Mouse (Mus musculus) liver, postnatal 0 days (tissue): ENCODE data around the gene Map4k5. TPM values are rescaled to one million over a fixed set of nuclear protein-coding genes. Genes with fewer than 3 reads are reported as not detected.

ENCODE experiments used
- ATAC-seq: fragments of 200-750 bp; cut with Nextera tagmentation; 2 replicates; pipeline ENCODE4 v1.8.0; 2017; ENCODE audit warnings: mild to moderate bottlenecking, moderate library complexity
- DNase-seq: peaks from one replicate; pipeline ENCODE4 v3.0.0-alpha.2; 2016
- H3K27ac ChIP-seq: fragments of 300-500 bp; sonication (generic); 2 replicates; pipeline ENCODE4 v1.5.1; 2014; ENCODE audit warnings: antibody characterized with exemption, moderate library complexity, mild to moderate bottlenecking, low read depth
- H3K27me3 ChIP-seq: fragments of 300-500 bp; sonication (generic); 2 replicates; pipeline ENCODE4 v1.6.1; 2014; ENCODE audit warnings: low read length, control low read depth, mixed read lengths; ENCODE audit not compliant: insufficient read depth
- H3K36me3 ChIP-seq: fragments of 300-500 bp; sonication (generic); replicated peaks from 2 replicates; pipeline ENCODE4 v1.6.1; 2014; ENCODE audit warnings: mild to moderate bottlenecking, control low read depth, low read length, moderate library complexity, mixed read lengths; ENCODE audit not compliant: insufficient read depth
- H3K4me1 ChIP-seq: fragments of 300-500 bp; sonication (generic); 2 replicates; pipeline ENCODE4 v1.6.1; 2014; ENCODE audit warnings: antibody characterized with exemption, mild to moderate bottlenecking, control low read depth; ENCODE audit not compliant: insufficient read depth
- H3K4me2 ChIP-seq: fragments of 300-500 bp; sonication (generic); 2 replicates; pipeline ENCODE4 v1.6.1; 2014; ENCODE audit warnings: low read depth, mild to moderate bottlenecking, low read length, moderate library complexity, mixed read lengths
- H3K4me3 ChIP-seq: fragments of 300-500 bp; sonication (generic); 2 replicates; pipeline ENCODE4 v1.5.1; 2014; ENCODE audit warnings: low read depth, low read length
- H3K9ac ChIP-seq: fragments of 300-500 bp; sonication (generic); replicated peaks from 2 replicates; pipeline ENCODE4 v1.6.1; 2014; ENCODE audit warnings: mild to moderate bottlenecking, moderate library complexity
- H3K9me3 ChIP-seq: fragments of 300-500 bp; sonication (generic); 2 replicates; pipeline ENCODE4 v1.6.1; 2016; ENCODE audit warnings: mild to moderate bottlenecking, control low read depth, low read length, mixed read lengths
- CTCF ChIP-seq: sonication (generic); IDR thresholded peaks from 2 replicates; pipeline ENCODE4 v1.5.1; 2016; ENCODE audit warnings: antibody characterized with exemption, low read depth
- EP300 ChIP-seq: IDR thresholded peaks from 2 replicates; pipeline ENCODE4 v1.6.1; 2016; ENCODE audit warnings: antibody characterized with exemption, low read depth, mild to moderate bottlenecking
- WGBS: fragments of 180-500 bp; shearing (Covaris S2); extraction: QIAGEN DNeasy Blood & Tissue Kit; methylation state at CpG from one replicate; pipeline ENCODE4 v1.1.7; 2014; ENCODE audit not compliant: insufficient replicate concordance; 5-methylcytosine and 5-hydroxymethylcytosine counted together
- polyA plus RNA-seq: library from polyadenylated mRNA; unstranded; fragments of >200 nt; fragmentation: Nextera tagmentation; extraction: Ambion mirVana; gene quantifications from 2 replicates; pipeline ENCODE4 v1.2.1, GENCODE M21; 2015

Map4k5 gene
- polyA plus RNA-seq, 1 experiment from 2014 or later: 11.8 TPM

GRCm38 (mm10) chr12:69843531-69844445, 49.2 kb downstream of the Map4k5 start:
- H3K36me3 ChIP-seq: peaks cover 53% of the 10 kb centered on the region
- no peak overlapping the region for H3K9ac ChIP-seq
- DNase-seq: no peak
- no peaks in the 10 kb centered on the region for H3K27me3 ChIP-seq
- no peak for TF ChIP-seq CTCF
- no peak for TF ChIP-seq EP300
- 88% methylated on average over 19 of the region's 19 CpGs for WGBS
- H3K4me1 ChIP-seq: no peaks in the 10 kb centered on the region
- H3K4me2 ChIP-seq: no peak overlapping the region
- H3K4me3 ChIP-seq: no peak overlapping the region
- H3K9me3 ChIP-seq: no peaks in the 10 kb centered on the region
- ATAC-seq: no peak
- no peak overlapping the region for H3K27ac ChIP-seq

GRCm38 (mm10) chr12:69838376-69838775, 54.6 kb downstream of the Map4k5 start:
- 55% methylated on average over 11 of the region's 11 CpGs for WGBS
- H3K9me3 ChIP-seq: no peaks in the 10 kb centered on the region
- H3K4me1 ChIP-seq: 0 out of 2 replicates have a peak, but pooled peaks cover 2% of the 10 kb centered on the region
- H3K4me3 ChIP-seq: no peak overlapping the region
- TF ChIP-seq CTCF (no peak), EP300 (no peak)
- no peak overlapping the region for H3K4me2 ChIP-seq
- H3K27me3 ChIP-seq: no peaks in the 10 kb centered on the region
- no peak overlapping the region for H3K9ac ChIP-seq
- no peak overlapping the region for H3K27ac ChIP-seq
- ATAC-seq: no peak
- DNase-seq: no peak
- peaks cover 40% of the 10 kb centered on the region for H3K36me3 ChIP-seq

- Histone ChIP-seq H3K4me2 (no peak overlapping the region), H3K36me3 (peaks cover 42% of the 10 kb centered on the region), H3K4me1 (0 out of 2 replicates have a peak, but pooled peaks cover 2% of the 10 kb centered on the region), H3K27me3 (no peaks in the 10 kb centered on the region), H3K4me3 (no peak overlapping the region), H3K9ac (no peak overlapping the region), H3K9me3 (no peaks in the 10 kb centered on the region), H3K27ac (no peak overlapping the region)
- no peak for ATAC-seq
- 89% methylated on average over 12 of the region's 12 CpGs for WGBS
- DNase-seq: no peak
- TF ChIP-seq CTCF (no peak), EP300 (no peak)
Measured at GRCm38 (mm10) chr12:69833982-69834604, 58.9 kb downstream of the Map4k5 start.

- TF ChIP-seq CTCF: no peak
- TF ChIP-seq EP300: no peak
- ATAC-seq: no peak
- Histone ChIP-seq H3K4me2 (no peak overlapping the region), H3K9me3 (no peaks in the 10 kb centered on the region), H3K27ac (no peak overlapping the region), H3K4me1 (no peaks in the 10 kb centered on the region), H3K36me3 (peaks cover 53% of the 10 kb centered on the region), H3K4me3 (no peak overlapping the region), H3K9ac (no peak overlapping the region), H3K27me3 (no peaks in the 10 kb centered on the region)
- DNase-seq: no peak
- 93% methylated on average over 9 of the region's 9 CpGs for WGBS
Measured at GRCm38 (mm10) chr12:69831239-69831910, 61.6 kb downstream of the Map4k5 start.

GRCm38 (mm10) chr12:69828214-69828613, 64.8 kb downstream of the Map4k5 start:
- H3K27ac ChIP-seq: no peak overlapping the region
- no peak overlapping the region for H3K4me2 ChIP-seq
- ATAC-seq (no peak), DNase-seq (no peak)
- H3K4me1 ChIP-seq: no peaks in the 10 kb centered on the region
- H3K36me3 ChIP-seq: peaks cover 61% of the 10 kb centered on the region
- H3K9me3 ChIP-seq: no peaks in the 10 kb centered on the region
- TF ChIP-seq CTCF: no peak
- TF ChIP-seq EP300: no peak
- no peaks in the 10 kb centered on the region for H3K27me3 ChIP-seq
- H3K9ac ChIP-seq: no peak overlapping the region
- H3K4me3 ChIP-seq: no peak overlapping the region
- WGBS: 81% methylated on average over 2 of the region's 2 CpGs
